Mouse (Mus musculus) kidney, adult 2 months (tissue): ENCODE measurements around the gene Brk1. TPM values are rescaled to one million over a fixed set of nuclear protein-coding genes. Genes with fewer than 3 reads are reported as not detected.
A peak's percentile ranks its signal among the peaks of the same experiment; 100 is the strongest.

Experiments used
- DNase-seq: peaks from one replicate; pipeline ENCODE4 v3.0.0; 2021
- H3K27ac ChIP-seq: fragments of 200-500 bp; 2 replicates; pipeline ENCODE4 v1.5.1; 2012; ENCODE audit warnings: low read depth, low read length, control low read depth, inconsistent platforms; ENCODE audit not compliant: insufficient read depth
- H3K27me3 ChIP-seq: fragments of 200-500 bp; replicated peaks from 2 replicates; pipeline ENCODE4 v1.6.1; 2012; ENCODE audit warnings: mild to moderate bottlenecking, moderate library complexity, low read length, inconsistent platforms; ENCODE audit not compliant: control insufficient read depth, insufficient read depth
- H3K36me3 ChIP-seq: fragments of 200-500 bp; 2 replicates; pipeline ENCODE4 v1.6.1; 2012; ENCODE audit warnings: mild to moderate bottlenecking, moderate library complexity, low read length, inconsistent platforms; ENCODE audit not compliant: control insufficient read depth, insufficient read depth
- H3K4me1 ChIP-seq: fragments of 200-500 bp; 2 replicates; pipeline ENCODE4 v1.6.1; 2011; ENCODE audit warnings: low read length; ENCODE audit not compliant: control insufficient read depth, insufficient read depth
- H3K4me3 ChIP-seq: fragments of 200-500 bp; 2 replicates; pipeline ENCODE4 v1.5.1; 2011; ENCODE audit warnings: mild to moderate bottlenecking, low read depth, low read length, control low read depth; ENCODE audit not compliant: insufficient read depth
- CTCF ChIP-seq: fragments of 200-500 bp; conservative IDR thresholded peaks from 2 replicates; pipeline ENCODE4 v1.5.1; 2011; ENCODE audit warnings: low read depth, mild to moderate bottlenecking, control low read depth, low read length, moderate library complexity, mixed read lengths; ENCODE audit not compliant: insufficient read depth, insufficient read length
- POLR2A ChIP-seq: fragments of 200-500 bp; IDR thresholded peaks from one replicate; pipeline ENCODE4 v1.6.1; 2011; ENCODE audit warnings: low read depth, low read length, control low read depth
- WGBS: fragments of 180-500 bp; shearing (Covaris S2); methylation state at CpG from one replicate; pipeline ENCODE4 v1.1.7; 2018; 5-methylcytosine and 5-hydroxymethylcytosine counted together
- polyA plus RNA-seq: library from polyadenylated mRNA; depleted of rRNA; stranded (reverse); fragments of >200 nt; gene quantifications from 2 replicates; pipeline ENCODE4 v1.2.3, GENCODE M21; 2012; rRNA removed

Gene Brk1
- polyA plus RNA-seq, 1 experiment = 216 TPM

DNA sequence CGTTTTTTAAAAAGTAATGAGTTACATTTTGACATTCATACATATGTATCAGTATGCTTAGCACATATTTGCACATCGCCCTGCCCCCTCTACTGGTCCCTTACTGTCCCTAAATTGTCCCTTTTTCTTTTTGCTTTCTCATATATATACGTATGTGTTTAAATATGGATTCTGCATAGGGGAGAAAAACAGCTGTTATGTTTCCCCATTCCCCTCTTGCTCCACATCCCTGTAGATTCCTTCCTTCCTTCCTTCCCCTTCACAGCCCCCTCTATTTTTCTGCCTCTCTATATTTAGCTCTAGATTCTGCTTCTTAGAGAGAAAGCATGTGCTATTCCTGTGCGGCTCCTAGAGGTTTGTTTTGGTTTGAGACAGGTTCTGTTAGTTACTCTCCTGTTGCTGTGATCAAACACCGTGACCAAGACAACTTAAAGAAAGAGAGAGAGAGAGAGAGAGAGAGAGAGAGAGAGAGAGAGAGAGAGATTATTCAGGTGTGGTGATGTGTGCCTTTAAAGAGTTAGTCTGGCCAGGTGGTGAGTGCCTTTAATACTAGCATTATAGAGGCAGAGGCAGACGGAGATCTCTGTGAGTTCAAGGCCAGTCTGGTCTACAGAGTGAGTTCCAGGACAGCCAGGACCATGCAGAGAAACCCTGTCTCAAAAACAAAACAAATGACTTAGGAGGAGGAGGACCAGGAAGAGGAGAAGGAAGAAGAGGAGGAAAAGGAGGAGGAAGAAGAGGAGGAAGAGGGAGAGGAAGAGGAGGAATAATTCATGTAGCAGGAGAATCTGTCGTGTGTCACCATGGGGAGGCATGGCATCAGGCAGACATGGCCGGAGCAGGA lies 55.3 kb downstream of the Brk1 start:
- H3K4me1 ChIP-seq = peaks cover 33% of the 10 kb centered on the region
- no peak for TF ChIP-seq CTCF
- no peak for TF ChIP-seq POLR2A
- 48% methylated on average over 8 of the region's 8 CpGs for WGBS
- DNase-seq = no peak
- H3K27ac ChIP-seq = peak overlapping the region; percentile 52
- H3K36me3 ChIP-seq = peaks cover 2% of the 10 kb centered on the region; the same call in 1 of the 2 replicates
- H3K27me3 ChIP-seq = no peaks in the 10 kb centered on the region
- H3K4me3 ChIP-seq = no peak overlapping the region

DNA sequence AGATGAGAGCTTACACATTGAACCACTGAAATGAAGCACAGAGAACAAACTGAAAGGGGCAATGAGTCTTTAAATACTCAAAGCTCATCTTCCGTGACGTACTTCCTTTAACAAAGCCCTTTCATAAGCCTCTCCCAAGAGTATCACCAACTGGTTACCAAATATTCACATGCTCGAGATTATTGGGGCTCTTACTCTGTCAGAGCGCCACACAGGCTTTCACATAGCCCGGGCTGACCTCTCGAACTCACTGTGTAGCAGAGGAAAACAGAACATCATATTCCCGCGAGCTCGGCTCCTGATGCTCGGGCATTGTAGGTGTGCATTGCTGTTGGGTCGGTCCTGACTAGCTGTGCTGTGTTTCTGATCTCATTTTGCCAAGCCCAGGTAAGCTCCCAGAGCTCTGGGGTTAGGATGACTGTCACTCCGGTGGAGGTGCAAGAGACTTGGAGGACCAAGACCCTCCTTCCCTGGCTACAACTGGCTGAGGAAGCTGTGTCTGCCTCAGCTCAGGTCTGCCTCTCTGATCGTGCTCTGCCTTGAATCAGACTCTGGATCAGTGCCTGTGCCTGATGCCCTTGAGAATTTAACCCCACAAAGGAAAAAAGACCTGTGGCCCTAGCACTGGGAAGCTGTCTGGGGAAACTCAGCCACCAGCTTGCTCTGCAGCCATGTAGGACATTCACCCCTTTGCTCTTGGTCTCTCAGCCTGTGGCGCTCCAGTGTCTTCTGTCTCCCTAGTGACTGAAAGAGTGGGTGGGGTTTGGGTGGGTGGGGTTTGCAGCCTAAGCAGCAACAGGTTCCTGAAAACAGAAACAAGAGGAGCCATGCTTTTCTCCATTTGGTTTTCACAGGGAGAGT lies 56.1 kb downstream of the Brk1 start:
- peaks cover 28% of the 10 kb centered on the region for H3K4me1 ChIP-seq
- H3K36me3 ChIP-seq = peaks cover 2% of the 10 kb centered on the region; the same call in 1 of the 2 replicates
- no peak for DNase-seq
- TF ChIP-seq POLR2A (no peak), CTCF (no peak)
- H3K27me3 ChIP-seq = no peaks in the 10 kb centered on the region
- no peak overlapping the region for H3K4me3 ChIP-seq
- peak overlapping the region; percentile 62 for H3K27ac ChIP-seq
- 44% methylated on average over 14 of the region's 14 CpGs for WGBS

DNA sequence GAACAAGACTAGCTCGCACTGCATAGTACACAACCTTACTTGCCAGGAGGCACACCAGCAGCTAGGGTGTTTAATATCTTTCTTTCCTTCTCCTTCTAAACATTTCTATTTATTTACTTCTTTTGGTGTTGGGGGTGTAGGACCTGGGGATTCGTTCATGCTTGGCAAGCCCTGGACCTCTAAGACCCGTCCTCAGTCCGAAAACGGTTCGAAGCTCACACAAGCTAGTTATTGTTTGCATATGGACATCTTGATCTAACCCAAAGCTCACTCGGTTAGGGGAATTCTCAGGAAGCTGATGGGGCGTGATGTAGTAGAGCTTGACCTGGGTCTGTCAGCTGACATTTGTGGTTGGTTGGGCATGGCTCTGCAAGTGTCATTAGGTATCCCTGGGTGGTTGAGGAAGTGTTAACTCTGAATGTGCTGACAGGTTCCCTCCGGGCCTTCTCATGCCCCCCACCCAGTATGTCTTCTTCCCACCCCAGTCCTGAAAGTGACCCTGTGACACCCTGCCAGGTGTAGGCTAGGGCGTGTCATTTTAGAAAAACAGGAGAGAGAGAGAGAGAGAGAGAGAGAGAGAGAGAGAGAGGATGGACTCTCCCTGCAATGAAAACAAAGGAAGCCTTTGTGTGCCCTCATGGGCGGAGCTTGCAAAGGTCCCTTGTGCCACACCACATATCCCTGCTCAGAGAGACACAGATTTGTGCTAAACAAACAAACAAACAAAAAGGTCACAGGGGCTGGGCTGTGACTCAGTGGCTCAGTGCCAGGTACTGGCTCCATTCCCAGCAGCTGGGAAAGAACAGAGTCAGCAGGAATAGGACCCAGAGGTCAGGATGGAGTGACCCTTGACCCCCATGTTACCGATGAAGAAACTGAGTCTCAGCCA lies 57.0 kb downstream of the Brk1 start:
- Histone ChIP-seq H3K36me3 (peaks cover 2% of the 10 kb centered on the region; the same call in 1 of the 2 replicates), H3K27me3 (no peaks in the 10 kb centered on the region), H3K27ac (peak overlapping the region; percentile 51), H3K4me3 (no peak overlapping the region), H3K4me1 (peaks cover 28% of the 10 kb centered on the region)
- WGBS = 28% methylated on average over 12 of the region's 12 CpGs
- peak; percentile 93 for DNase-seq
- no peak for TF ChIP-seq CTCF
- TF ChIP-seq POLR2A = no peak

DNA sequence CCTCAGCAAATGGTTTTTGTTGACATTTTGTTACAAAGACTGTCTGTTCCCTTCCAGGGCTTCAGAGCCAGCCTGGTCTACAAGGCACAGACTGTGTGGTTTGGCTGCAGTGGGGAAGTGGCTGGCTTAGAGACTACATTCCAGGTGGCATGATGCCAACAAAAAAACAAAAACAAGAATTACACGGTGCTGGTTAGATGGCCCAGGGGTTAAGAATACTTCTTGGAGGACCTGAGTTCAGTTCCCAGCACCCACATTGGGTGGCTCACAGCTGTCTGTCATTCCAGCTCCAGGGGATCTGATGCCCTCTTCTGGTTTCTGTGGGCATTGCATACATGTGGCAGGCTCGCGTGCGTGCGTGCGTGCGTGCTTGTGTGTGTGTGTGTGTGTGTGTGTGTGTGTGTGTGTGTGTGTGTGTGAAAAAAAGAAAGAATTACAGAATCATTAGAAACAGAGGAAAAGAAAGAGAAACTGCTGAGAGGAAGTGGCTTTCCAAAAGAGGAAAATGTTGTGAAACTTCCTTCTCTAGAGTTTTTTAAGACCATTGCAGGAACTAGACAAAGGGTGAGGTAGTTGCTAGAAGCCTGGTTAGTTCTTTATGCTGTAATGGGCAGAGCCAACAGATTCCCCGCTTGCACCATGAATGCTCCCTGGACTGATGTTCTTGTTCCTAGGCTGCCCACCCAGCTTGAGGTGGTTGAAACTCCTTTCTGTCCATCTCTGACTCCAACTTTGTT lies 58.6 kb downstream of the Brk1 start:
- H3K4me1 ChIP-seq = peaks cover 28% of the 10 kb centered on the region
- no peak overlapping the region for H3K27ac ChIP-seq
- 87% methylated on average over 8 of the region's 8 CpGs for WGBS

DNA sequence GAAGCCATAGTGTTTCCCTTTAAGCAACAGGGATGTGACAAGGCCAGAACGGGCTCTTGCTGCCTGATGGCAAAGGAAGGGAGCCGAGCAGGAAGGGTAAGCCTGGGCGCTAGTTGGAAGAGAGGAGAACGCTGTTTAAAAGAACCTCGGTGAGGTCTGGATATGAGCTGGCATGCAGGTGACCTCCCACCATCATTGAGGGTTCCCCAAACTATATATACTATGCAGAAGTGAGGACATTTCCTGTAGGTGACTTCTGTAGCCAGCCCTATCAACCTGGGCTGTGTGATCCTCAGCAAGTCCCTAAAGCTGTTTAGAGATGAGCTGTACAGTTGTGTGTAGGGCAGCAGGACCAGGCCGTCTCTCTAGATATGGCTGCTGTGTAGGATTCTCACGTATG lies 59.7 kb downstream of the Brk1 start:
- WGBS = 88% methylated on average over 7 of the region's 7 CpGs
- Histone ChIP-seq H3K27ac (no peak overlapping the region), H3K36me3 (peaks cover 2% of the 10 kb centered on the region; the same call in 1 of the 2 replicates), H3K27me3 (no peaks in the 10 kb centered on the region), H3K4me1 (peaks cover 28% of the 10 kb centered on the region), H3K4me3 (no peak overlapping the region)
- no peak for TF ChIP-seq POLR2A
- no peak for DNase-seq

More for the DNA sequence above, 58.6 kb downstream of the Brk1 start:
- TF ChIP-seq CTCF (no peak), POLR2A (no peak)
- Histone ChIP-seq H3K27me3 (no peaks in the 10 kb centered on the region), H3K36me3 (peaks cover 2% of the 10 kb centered on the region; the same call in 1 of the 2 replicates), H3K4me3 (no peak overlapping the region)
- DNase-seq = no peak

Other genes with a start within 250 kb of the Brk1 start
- 23.5 and 24.3 TPM in 2 replicates for gene Tada3, start 226.9 kb upstream of the Brk1 start, polyA plus RNA-seq
- gene Arpc4, start 226.7 kb upstream of the Brk1 start, polyA plus RNA-seq = 73.8 and 79.1 TPM in 2 replicates
- gene Ttll3, start 215.5 kb upstream of the Brk1 start, polyA plus RNA-seq = 5.9 and 6.4 TPM in 2 replicates
- 159 and 197 TPM in 2 replicates for gene Rpusd3, start 185.4 kb upstream of the Brk1 start, polyA plus RNA-seq
- gene Cidec, start 169.0 kb upstream of the Brk1 start, polyA plus RNA-seq = 102 and 137 TPM in 2 replicates
- gene Jagn1, start 162.2 kb upstream of the Brk1 start, polyA plus RNA-seq = 81.6 and 82.0 TPM in 2 replicates
- gene Il17re, start 146.3 kb upstream of the Brk1 start, polyA plus RNA-seq = 25.7 and 41.4 TPM in 2 replicates
- 37.6 and 41.8 TPM in 2 replicates for gene Il17rc, start 133.3 kb upstream of the Brk1 start, polyA plus RNA-seq
- gene Creld1, start 121.5 kb upstream of the Brk1 start, polyA plus RNA-seq = 22.3 and 23.6 TPM in 2 replicates
- 0.05 TPM in 1 of 2 replicates, not detected in the other for gene Prrt3, start 102.8 kb upstream of the Brk1 start, polyA plus RNA-seq
- 60.1 and 64.5 TPM in 2 replicates for gene Emc3, start 73.1 kb upstream of the Brk1 start, polyA plus RNA-seq
- gene Fancd2, start 73.1 kb upstream of the Brk1 start, polyA plus RNA-seq = 0.31 and 0.44 TPM in 2 replicates
- gene Fancd2os, start 4.1 kb upstream of the Brk1 start, polyA plus RNA-seq = 0.54 and 1.3 TPM in 2 replicates
- 19.0 and 24.6 TPM in 2 replicates for gene Vhl, start 19.2 kb downstream of the Brk1 start, polyA plus RNA-seq
- gene Irak2, start 33.7 kb downstream of the Brk1 start, polyA plus RNA-seq = 53.8 and 67.1 TPM in 2 replicates
- gene Tatdn2, start 92.3 kb downstream of the Brk1 start, polyA plus RNA-seq = 32.9 and 35.5 TPM in 2 replicates
- gene Ghrl, start 115.1 kb downstream of the Brk1 start, polyA plus RNA-seq = 0.09 TPM in 1 of 2 replicates, not detected in the other
- gene Sec13, start 136.0 kb downstream of the Brk1 start, polyA plus RNA-seq = 140 and 155 TPM in 2 replicates